In genomic region chr15:85335671-85336300, GRCm38 (mm10) we compare ENCODE assay signal across 8 mouse cellular contexts. TPM values are rescaled to one million over a fixed set of nuclear protein-coding genes. Genes with fewer than 3 reads are reported as not detected.
DNase-seq lines count a peak whose midpoint lies in the region; ATAC-seq and TF ChIP-seq lines count a peak whose summit lies in the region.

TSS of gene Atxn10 (plus strand) at chr15:85336245.

- TF ChIP-seq POLR2A in olfactory bulb, adult 2 months (IDR thresholded peaks at IDR 0.05; ENCODE audit: insufficient read depth, low read depth, low read length), result no peak

- no peak for DNase-seq in lung, postnatal 0 days (ENCODE audit: low spot score)
- DNase-seq in lung, postnatal 25 days (ENCODE audit: low spot score), result no peak
- DNase-seq in adrenal gland, postnatal 10 days, result no peak
- peak; percentile 21 for DNase-seq in heart, postnatal 4 days
- no peak for DNase-seq in T-cell, adult 2 months (ENCODE audit: low spot score)

- H3K4me3 ChIP-seq in lung, postnatal 0 days (ENCODE audit: low read depth, low read length), result peak within 1 kb of the TSS; percentile 94
- peak within 1 kb of the TSS; percentile 96 for H3K4me3 ChIP-seq in forebrain, embryonic 12.5 days (replicated peaks)
- peak within 1 kb of the TSS; percentile 94 for H3K4me3 ChIP-seq in limb, embryonic 13.5 days
- H3K4me3 ChIP-seq in olfactory bulb, adult 2 months (ENCODE audit: insufficient read depth, low read depth, low read length), result peak within 1 kb of the TSS; percentile 96

- no peak for TF ChIP-seq EP300 in lung, postnatal 0 days (IDR thresholded peaks at IDR 0.05)

- no peaks in the 10 kb centered on the region for H3K9me3 ChIP-seq in lung, postnatal 0 days (ENCODE audit: low read length)
- H3K9me3 ChIP-seq in forebrain, embryonic 12.5 days, result no peaks in the 10 kb centered on the region
- H3K9me3 ChIP-seq in limb, embryonic 13.5 days, result no peaks in the 10 kb centered on the region

- H3K36me3 ChIP-seq in lung, postnatal 0 days (ENCODE audit: insufficient read depth, low read length), result no peaks in the 10 kb centered on the region
- no peaks in the 10 kb centered on the region for H3K36me3 ChIP-seq in forebrain, embryonic 12.5 days (replicated peaks)
- H3K36me3 ChIP-seq in limb, embryonic 13.5 days, result no peaks in the 10 kb centered on the region

- H3K27me3 ChIP-seq in lung, postnatal 0 days (replicated peaks; ENCODE audit: insufficient read depth, low read length), result no peaks in the 10 kb centered on the region
- no peaks in the 10 kb centered on the region for H3K27me3 ChIP-seq in forebrain, embryonic 12.5 days
- H3K27me3 ChIP-seq in limb, embryonic 13.5 days, result no peaks in the 10 kb centered on the region

- peak within 1 kb of the TSS; percentile 73 for H3K4me2 ChIP-seq in lung, postnatal 0 days (replicated peaks; ENCODE audit: low read depth, low read length)
- H3K4me2 ChIP-seq in forebrain, embryonic 12.5 days, result peak within 1 kb of the TSS; percentile 68
- H3K4me2 ChIP-seq in limb, embryonic 13.5 days (replicated peaks), result peak within 1 kb of the TSS; percentile 82

- H3K9ac ChIP-seq in lung, postnatal 0 days (replicated peaks; ENCODE audit: low read depth), result peak within 1 kb of the TSS; percentile 86
- peak within 1 kb of the TSS; percentile 95 for H3K9ac ChIP-seq in forebrain, embryonic 12.5 days
- H3K9ac ChIP-seq in limb, embryonic 13.5 days, result peak within 1 kb of the TSS; percentile 94

- no peaks in the 10 kb centered on the region for H3K4me1 ChIP-seq in lung, postnatal 0 days (ENCODE audit: insufficient read depth, low read depth, low read length)
- peaks cover 26% of the 10 kb centered on the region for H3K4me1 ChIP-seq in forebrain, embryonic 12.5 days
- peaks cover 19% of the 10 kb centered on the region for H3K4me1 ChIP-seq in limb, embryonic 13.5 days
- H3K4me1 ChIP-seq in olfactory bulb, adult 2 months (ENCODE audit: control insufficient read depth, insufficient read depth, low read length), result peaks cover 11% of the 10 kb centered on the region

- 0 out of 2 replicates have a peak, but pooled peaks have one; percentile 2 for ATAC-seq in lung, postnatal 0 days
- no peak for ATAC-seq in forebrain, embryonic 12.5 days (ENCODE audit: low FRiP score)
- no peak for ATAC-seq in limb, embryonic 13.5 days (ENCODE audit: low FRiP score, low read depth)

- no peak for TF ChIP-seq CTCF in lung, postnatal 0 days (IDR thresholded peaks at IDR 0.05)
- TF ChIP-seq CTCF in olfactory bulb, adult 2 months (IDR thresholded peaks at IDR 0.05; ENCODE audit: insufficient read depth, low read depth, low read length), result no peak

- WGBS in lung, postnatal 0 days, result 25% methylated on average over 7 of the region's 19 CpGs
- 8% methylated on average over 18 of the region's 19 CpGs for WGBS in forebrain, embryonic 12.5 days
- WGBS in limb, embryonic 13.5 days, result 12% methylated on average over 17 of the region's 19 CpGs
- WGBS in olfactory bulb, adult 2 months, result 8% methylated on average over 19 of the region's 19 CpGs

- H3K27ac ChIP-seq in lung, postnatal 0 days (ENCODE audit: low read length), result peak within 1 kb of the TSS; percentile 97
- H3K27ac ChIP-seq in forebrain, embryonic 12.5 days, result peak within 1 kb of the TSS; percentile 98
- peak within 1 kb of the TSS; percentile 96 for H3K27ac ChIP-seq in limb, embryonic 13.5 days
- H3K27ac ChIP-seq in olfactory bulb, adult 2 months (ENCODE audit: insufficient read depth, low read depth, low read length), result peak within 1 kb of the TSS; percentile 100

RNA-seq across cellular contexts. Expression of gene Atxn10, which starts in this region (rescaled TPM):
- polyA plus RNA-seq in lung, postnatal 0 days (2015; fragmentation: Nextera tagmentation; extraction: Ambion mirVana), result 190 and 211 TPM in 2 replicates
- total RNA-seq in adrenal gland, postnatal 10 days (2021), result 100 to 1,000 TPM; 107 to 110 TPM
- polyA plus RNA-seq in forebrain, embryonic 12.5 days (2016; fragmentation: Nextera tagmentation; extraction: Ambion mirVana), result 407 and 408 TPM in 2 replicates
- 100 to 1,000 TPM; 119 to 127 TPM for total RNA-seq in heart, postnatal 4 days (2021)
- polyA plus RNA-seq in limb, embryonic 13.5 days (2015; fragmentation: Nextera tagmentation; extraction: Ambion mirVana), result 353 and 355 TPM in 2 replicates
- 211 TPM in 1 of 2 replicates, not detected in the other for polyA plus RNA-seq in olfactory bulb, adult 2 months (2012; ENCODE audit: insufficient read depth, insufficient read length, low replicate concordance, missing spikeins)
